Mouse (Mus musculus): Measurements from ENCODE around the gene Cdk5r1. TPM values are rescaled to one million over a fixed set of nuclear protein-coding genes. Genes with fewer than 3 reads are reported as not detected.

Cdk5r1 gene
- 0.22 and 0.30 TPM in 2 replicates for polyA plus RNA-seq (2015; fragmentation: Nextera tagmentation; extraction: Ambion mirVana)

GRCm38 (mm10) chr11:80476222-80477189 lies at the start of gene Cdk5r1:
Gene Cdk5r1, plus strand, starts transcription at chr11:80477023.
- Histone ChIP-seq H3K4me3 (ENCODE audit: low read depth, low read length) (peak within 1 kb of the TSS; percentile 73), H3K4me1 (ENCODE audit: control insufficient read depth, low read depth, low read length) (peaks cover 17% of the 10 kb centered on the region), H3K9me3 (replicated peaks; ENCODE audit: control insufficient read depth, low read length) (no peaks in the 10 kb centered on the region), H3K4me2 (ENCODE audit: low read depth, low read length) (peak within 1 kb of the TSS; percentile 99), H3K9ac (ENCODE audit: low read depth, low read length) (peak within 1 kb of the TSS; percentile 66), H3K27me3 (ENCODE audit: control insufficient read depth, insufficient read depth, low read depth, low read length) (peaks cover 14% of the 10 kb centered on the region), H3K27ac (ENCODE audit: low read length) (no peak within 1 kb of the TSS; the same call in 1 of the 2 replicates), H3K36me3 (ENCODE audit: control insufficient read depth, insufficient read depth) (peaks cover 8% of the 10 kb centered on the region)
- 1% methylated on average over 62 of the region's 116 CpGs for WGBS (ENCODE audit: insufficient replicate concordance)
- peak; percentile 91 for ATAC-seq (ENCODE audit: low read depth)

GRCm38 (mm10) chr11:80428381-80429008 lies 48.3 kb upstream of the Cdk5r1 start, which contains the start of gene Psmd11:
Gene Psmd11, plus strand, starts transcription at chr11:80428615.
- ATAC-seq (ENCODE audit: low read depth): peak; percentile 97
- Histone ChIP-seq H3K9me3 (replicated peaks; ENCODE audit: control insufficient read depth, low read length) (no peaks in the 10 kb centered on the region), H3K36me3 (ENCODE audit: control insufficient read depth, insufficient read depth) (peaks cover 15% of the 10 kb centered on the region), H3K27me3 (ENCODE audit: control insufficient read depth, insufficient read depth, low read depth, low read length) (no peaks in the 10 kb centered on the region), H3K9ac (ENCODE audit: low read depth, low read length) (peak within 1 kb of the TSS; percentile 97), H3K4me2 (ENCODE audit: low read depth, low read length) (peak within 1 kb of the TSS; percentile 83), H3K27ac (ENCODE audit: low read length) (peak within 1 kb of the TSS; percentile 82), H3K4me1 (ENCODE audit: control insufficient read depth, low read depth, low read length) (peaks cover 10% of the 10 kb centered on the region), H3K4me3 (ENCODE audit: low read depth, low read length) (peak within 1 kb of the TSS; percentile 99)
- WGBS (ENCODE audit: insufficient replicate concordance): 0% methylated on average over 58 of the region's 58 CpGs

GRCm38 (mm10) chr11:80429009-80429475 lies 47.8 kb upstream of the Cdk5r1 start:
- Histone ChIP-seq H3K9me3 (replicated peaks; ENCODE audit: control insufficient read depth, low read length) (no peaks in the 10 kb centered on the region), H3K4me3 (ENCODE audit: low read depth, low read length) (peak overlapping the region; percentile 99), H3K4me1 (ENCODE audit: control insufficient read depth, low read depth, low read length) (peaks cover 10% of the 10 kb centered on the region), H3K27me3 (ENCODE audit: control insufficient read depth, insufficient read depth, low read depth, low read length) (no peaks in the 10 kb centered on the region), H3K36me3 (ENCODE audit: control insufficient read depth, insufficient read depth) (peaks cover 16% of the 10 kb centered on the region), H3K27ac (ENCODE audit: low read length) (peak overlapping the region; percentile 82), H3K4me2 (ENCODE audit: low read depth, low read length) (peak overlapping the region; percentile 68), H3K9ac (ENCODE audit: low read depth, low read length) (peak overlapping the region; percentile 97)
- peak; percentile 68 for ATAC-seq (ENCODE audit: low read depth)
- WGBS (ENCODE audit: insufficient replicate concordance): 0% methylated on average over 37 of the region's 37 CpGs

GRCm38 (mm10) chr11:80429500-80430166 lies 47.2 kb upstream of the Cdk5r1 start:
- H3K36me3 ChIP-seq (ENCODE audit: control insufficient read depth, insufficient read depth): peaks cover 18% of the 10 kb centered on the region

GRCm38 (mm10) chr11:80430366-80430910 lies 46.4 kb upstream of the Cdk5r1 start:
- 0 out of 2 replicates have a peak overlapping the region, but pooled peaks have one; percentile 10 for H3K4me2 ChIP-seq (ENCODE audit: low read depth, low read length)
- no peak overlapping the region for H3K4me3 ChIP-seq (ENCODE audit: low read depth, low read length)
- no peak overlapping the region for H3K27ac ChIP-seq (ENCODE audit: low read length)
- no peaks in the 10 kb centered on the region for H3K27me3 ChIP-seq (ENCODE audit: control insufficient read depth, insufficient read depth, low read depth, low read length)
- WGBS (ENCODE audit: insufficient replicate concordance): 81% methylated on average over 3 of the region's 3 CpGs
- ATAC-seq (ENCODE audit: low read depth): no peak
- H3K9me3 ChIP-seq (replicated peaks; ENCODE audit: control insufficient read depth, low read length): no peaks in the 10 kb centered on the region
- no peak overlapping the region for H3K9ac ChIP-seq (ENCODE audit: low read depth, low read length)
- peaks cover 10% of the 10 kb centered on the region for H3K4me1 ChIP-seq (ENCODE audit: control insufficient read depth, low read depth, low read length)
- peaks cover 20% of the 10 kb centered on the region for H3K36me3 ChIP-seq (ENCODE audit: control insufficient read depth, insufficient read depth)

More at GRCm38 (mm10) chr11:80429500-80430166, 47.2 kb upstream of the Cdk5r1 start:
- Histone ChIP-seq H3K9ac (ENCODE audit: low read depth, low read length) (peak overlapping the region; percentile 97), H3K9me3 (replicated peaks; ENCODE audit: control insufficient read depth, low read length) (no peaks in the 10 kb centered on the region), H3K4me3 (ENCODE audit: low read depth, low read length) (peak overlapping the region; percentile 99), H3K4me1 (ENCODE audit: control insufficient read depth, low read depth, low read length) (peaks cover 10% of the 10 kb centered on the region), H3K27me3 (ENCODE audit: control insufficient read depth, insufficient read depth, low read depth, low read length) (no peaks in the 10 kb centered on the region), H3K4me2 (ENCODE audit: low read depth, low read length) (peak overlapping the region; percentile 68), H3K27ac (ENCODE audit: low read length) (peak overlapping the region; percentile 82)
- no peak for ATAC-seq (ENCODE audit: low read depth)
- WGBS (ENCODE audit: insufficient replicate concordance): 41% methylated on average over 14 of the region's 14 CpGs

GRCm38 (mm10) chr11:80446916-80447315 lies 29.9 kb upstream of the Cdk5r1 start:
- no peak for ATAC-seq (ENCODE audit: low read depth)
- H3K27me3 ChIP-seq (ENCODE audit: control insufficient read depth, insufficient read depth, low read depth, low read length): no peaks in the 10 kb centered on the region
- peaks cover 29% of the 10 kb centered on the region for H3K36me3 ChIP-seq (ENCODE audit: control insufficient read depth, insufficient read depth)

GRCm38 (mm10) chr11:80449859-80450258 lies 27.0 kb upstream of the Cdk5r1 start:
- ATAC-seq (ENCODE audit: low read depth): no peak
- H3K27ac ChIP-seq (ENCODE audit: low read length): no peak overlapping the region
- H3K9ac ChIP-seq (ENCODE audit: low read depth, low read length): no peak overlapping the region
- WGBS (ENCODE audit: insufficient replicate concordance): 90% methylated on average over 2 of the region's 2 CpGs
- H3K4me3 ChIP-seq (ENCODE audit: low read depth, low read length): no peak overlapping the region
- H3K4me2 ChIP-seq (ENCODE audit: low read depth, low read length): no peak overlapping the region
- H3K9me3 ChIP-seq (replicated peaks; ENCODE audit: control insufficient read depth, low read length): no peaks in the 10 kb centered on the region
- H3K27me3 ChIP-seq (ENCODE audit: control insufficient read depth, insufficient read depth, low read depth, low read length): no peaks in the 10 kb centered on the region
- no peaks in the 10 kb centered on the region for H3K4me1 ChIP-seq (ENCODE audit: control insufficient read depth, low read depth, low read length)
- H3K36me3 ChIP-seq (ENCODE audit: control insufficient read depth, insufficient read depth): peaks cover 28% of the 10 kb centered on the region

More at GRCm38 (mm10) chr11:80446916-80447315, 29.9 kb upstream of the Cdk5r1 start:
- Histone ChIP-seq H3K4me2 (ENCODE audit: low read depth, low read length) (no peak overlapping the region), H3K4me3 (ENCODE audit: low read depth, low read length) (no peak overlapping the region), H3K9ac (ENCODE audit: low read depth, low read length) (no peak overlapping the region), H3K27ac (ENCODE audit: low read length) (no peak overlapping the region), H3K4me1 (ENCODE audit: control insufficient read depth, low read depth, low read length) (no peaks in the 10 kb centered on the region), H3K9me3 (replicated peaks; ENCODE audit: control insufficient read depth, low read length) (no peaks in the 10 kb centered on the region)
- 76% methylated on average over 3 of the region's 3 CpGs for WGBS (ENCODE audit: insufficient replicate concordance)

GRCm38 (mm10) chr11:80452242-80452641 lies 24.6 kb upstream of the Cdk5r1 start:
- H3K27ac ChIP-seq (ENCODE audit: low read length): no peak overlapping the region
- peaks cover 16% of the 10 kb centered on the region for H3K36me3 ChIP-seq (ENCODE audit: control insufficient read depth, insufficient read depth)
- no peaks in the 10 kb centered on the region for H3K9me3 ChIP-seq (replicated peaks; ENCODE audit: control insufficient read depth, low read length)
- 41% methylated on average over 3 of the region's 3 CpGs for WGBS (ENCODE audit: insufficient replicate concordance)
- no peak overlapping the region for H3K4me3 ChIP-seq (ENCODE audit: low read depth, low read length)
- no peaks in the 10 kb centered on the region for H3K4me1 ChIP-seq (ENCODE audit: control insufficient read depth, low read depth, low read length)
- H3K9ac ChIP-seq (ENCODE audit: low read depth, low read length): no peak overlapping the region
- H3K4me2 ChIP-seq (ENCODE audit: low read depth, low read length): no peak overlapping the region
- no peaks in the 10 kb centered on the region for H3K27me3 ChIP-seq (ENCODE audit: control insufficient read depth, insufficient read depth, low read depth, low read length)
- ATAC-seq (ENCODE audit: low read depth): no peak
